8 mouse cellular contexts compared by ENCODE assay signal in genomic region chr11:57819999-57820581, GRCm38 (mm10). TPM values are rescaled to one million over a fixed set of nuclear protein-coding genes. Genes with fewer than 3 reads are reported as not detected.
DNase-seq lines count a peak whose midpoint lies in the region; ATAC-seq lines count a peak whose summit lies in the region.

No protein-coding gene starts in this region.

- H3K9me3 ChIP-seq in embryonic facial prominence, embryonic 10.5 days = no peaks in the 10 kb centered on the region
- no peaks in the 10 kb centered on the region for H3K9me3 ChIP-seq in kidney, embryonic 14.5 days (ENCODE audit: control insufficient read depth, low read length)

- no peak overlapping the region for H3K27ac ChIP-seq in embryonic facial prominence, embryonic 10.5 days (replicated peaks)
- no peak overlapping the region for H3K27ac ChIP-seq in kidney, embryonic 14.5 days (ENCODE audit: low read depth, low read length)

- no peaks in the 10 kb centered on the region for H3K36me3 ChIP-seq in embryonic facial prominence, embryonic 10.5 days (replicated peaks)
- no peaks in the 10 kb centered on the region for H3K36me3 ChIP-seq in kidney, embryonic 14.5 days (ENCODE audit: control insufficient read depth, insufficient read depth, low read length)

- no peak overlapping the region for H3K4me3 ChIP-seq in embryonic facial prominence, embryonic 10.5 days
- H3K4me3 ChIP-seq in kidney, embryonic 14.5 days (ENCODE audit: low read length) = no peak overlapping the region

- peaks cover 17% of the 10 kb centered on the region for H3K27me3 ChIP-seq in embryonic facial prominence, embryonic 10.5 days (replicated peaks; ENCODE audit: low read depth, poor library complexity, severe bottlenecking)
- peaks cover 6% of the 10 kb centered on the region; the same call in 1 of the 2 replicates for H3K27me3 ChIP-seq in kidney, embryonic 14.5 days (ENCODE audit: control insufficient read depth, insufficient read depth, low read length)

- no peaks in the 10 kb centered on the region for H3K4me1 ChIP-seq in embryonic facial prominence, embryonic 10.5 days
- H3K4me1 ChIP-seq in kidney, embryonic 14.5 days (ENCODE audit: control insufficient read depth, insufficient read depth, low read length) = no peaks in the 10 kb centered on the region

- 31% methylated on average over 9 of the region's 9 CpGs for WGBS in embryonic facial prominence, embryonic 10.5 days
- 30% methylated on average over 9 of the region's 9 CpGs for whole genome bisulfite sequencing in kidney, embryonic 14.5 days

- no peak overlapping the region for H3K9ac ChIP-seq in kidney, embryonic 14.5 days (ENCODE audit: low read depth, low read length)

- H3K4me2 ChIP-seq in kidney, embryonic 14.5 days (replicated peaks; ENCODE audit: low read depth, low read length) = no peak overlapping the region

- 0 out of 2 replicates have a peak, but pooled peaks have one; percentile 22 for ATAC-seq in kidney, embryonic 14.5 days (ENCODE audit: low FRiP score, low TSS enrichment)
- ATAC-seq in neutrophil, adult 5-6 weeks (ENCODE audit: extremely low read depth, insufficient number of reproducible peaks, low FRiP score, poor library complexity, severe bottlenecking) = peak; percentile 49; the same call in 1 of the 2 replicates

- DNase-seq in A20 (ENCODE audit: low read depth, low spot score) = peak; percentile 74
- peak; percentile 94 for DNase-seq in adrenal gland, postnatal 10 days
- DNase-seq in embryonic facial prominence, embryonic 10.5 days (ENCODE audit: low spot score) = peak; percentile 92
- DNase-seq in heart, adult 18-20 months = peak; percentile 55 to 89
- peak; percentile 87 for DNase-seq in liver
- DNase-seq in testis, postnatal 14 days (ENCODE audit: low spot score) = peak; percentile 67

RNA-seq across cellular contexts. Expression of gene Hand1, which starts 12.5 kb away (rescaled TPM):
- 10 to 100 TPM; 10.2 to 17.2 TPM for total RNA-seq in adrenal gland, postnatal 10 days (2021)
- 21.3 and 50.0 TPM in 2 replicates for polyA plus RNA-seq in embryonic facial prominence, embryonic 10.5 days (2016; fragmentation: Nextera tagmentation; extraction: Ambion mirVana)
- not detected for total RNA-seq in heart, adult 18-20 months (2021)
- not detected in 2 replicates for polyA plus RNA-seq in kidney, embryonic 14.5 days (2014; fragmentation: Nextera tagmentation; extraction: Ambion mirVana)
- not detected in 2 replicates for total RNA-seq in neutrophil, adult 5-6 weeks (2017)

RNA-seq across cellular contexts. Expression of gene Sap30l, which starts 18.7 kb away (rescaled TPM):
- 10 to 100 TPM; 36.4 to 36.6 TPM for total RNA-seq in adrenal gland, postnatal 10 days (2021)
- 12.3 and 13.2 TPM in 2 replicates for polyA plus RNA-seq in embryonic facial prominence, embryonic 10.5 days (2016; fragmentation: Nextera tagmentation; extraction: Ambion mirVana)
- 10 to 100 TPM; 48.5 to 51.8 TPM for total RNA-seq in heart, adult 18-20 months (2021)
- polyA plus RNA-seq in kidney, embryonic 14.5 days (2014; fragmentation: Nextera tagmentation; extraction: Ambion mirVana) = 15.0 and 19.0 TPM in 2 replicates
- 30.8 and 39.9 TPM in 2 replicates for total RNA-seq in neutrophil, adult 5-6 weeks (2017)

Comparison
In these comparisons a context has a peak if more than half of its experiments do, and no peak if none do; other contexts are left out.
1. RNA of gene Hand1, which starts 12.5 kb away (total RNA-seq): 10.2 to 17.2 TPM in adrenal gland, postnatal 10 days; not detected in heart, adult 18-20 months and not detected in neutrophil, adult 5-6 weeks; every median in the first group is over 10 times any median in the second.
2. Peak in every context shown above with its lines, with median percentiles within 50 percentile points of each other: DNase-seq.